Mouse (Mus musculus): ENCODE data around the gene Resp18. TPM values are rescaled to one million over a fixed set of nuclear protein-coding genes. Genes with fewer than 3 reads are reported as not detected.

The Resp18 gene
- polyA plus RNA-seq, 1 experiment from 2014 or later = 12.9 TPM

DNA sequence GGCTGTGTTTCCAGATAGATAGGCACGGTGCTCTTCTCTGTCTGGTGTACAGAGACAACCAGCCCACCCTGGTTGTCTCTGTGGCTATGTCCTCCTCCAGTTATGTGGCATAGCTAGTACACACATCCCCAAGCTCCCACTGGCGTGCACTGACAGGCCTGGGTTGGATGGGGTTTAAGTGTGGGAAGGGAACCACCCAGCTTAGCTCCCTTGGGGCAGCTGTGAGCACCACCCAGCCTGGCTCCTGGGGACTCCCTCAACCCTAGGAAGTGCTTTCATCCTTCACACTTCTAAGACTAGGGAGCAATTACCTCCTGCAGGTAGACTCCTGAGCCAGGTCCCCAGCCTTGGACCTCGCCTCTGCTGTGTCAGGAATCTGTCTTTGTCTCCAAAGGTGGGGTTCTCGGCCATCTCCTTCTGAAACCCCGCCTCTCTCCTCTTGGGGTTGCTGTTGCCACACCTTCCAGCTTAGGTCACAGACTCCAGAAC, 46.5 kb downstream of the Resp18 start, which contains the start of gene A630095N17Rik:
Gene A630095N17Rik (minus strand): TSS at position 439 of the 489 bp plus-strand sequence.
- no peaks in the 10 kb centered on the region for H3K9me3 ChIP-seq (ENCODE audit: control insufficient read depth)
- no peaks in the 10 kb centered on the region for H3K27me3 ChIP-seq (replicated peaks; ENCODE audit: control insufficient read depth, insufficient read depth, low read length)
- WGBS = 62% methylated on average over 5 of the region's 5 CpGs
- no peaks in the 10 kb centered on the region; the same call in 1 of the 2 replicates for H3K4me1 ChIP-seq (replicated peaks; ENCODE audit: control insufficient read depth, insufficient read depth, low read length)
- H3K27ac ChIP-seq (ENCODE audit: low read depth, low read length) = no peak within 1 kb of the TSS
- H3K9ac ChIP-seq (ENCODE audit: low read depth, low read length) = no peak within 1 kb of the TSS
- ATAC-seq = no peak
- H3K36me3 ChIP-seq (ENCODE audit: control insufficient read depth, insufficient read depth) = no peaks in the 10 kb centered on the region
- no peak within 1 kb of the TSS for H3K4me3 ChIP-seq (ENCODE audit: low read depth, low read length)
- TF ChIP-seq CTCF (IDR thresholded peaks at IDR 0.05; ENCODE audit: low read depth) = no peak
- no peak within 1 kb of the TSS for H3K4me2 ChIP-seq (replicated peaks; ENCODE audit: low read depth)

DNA sequence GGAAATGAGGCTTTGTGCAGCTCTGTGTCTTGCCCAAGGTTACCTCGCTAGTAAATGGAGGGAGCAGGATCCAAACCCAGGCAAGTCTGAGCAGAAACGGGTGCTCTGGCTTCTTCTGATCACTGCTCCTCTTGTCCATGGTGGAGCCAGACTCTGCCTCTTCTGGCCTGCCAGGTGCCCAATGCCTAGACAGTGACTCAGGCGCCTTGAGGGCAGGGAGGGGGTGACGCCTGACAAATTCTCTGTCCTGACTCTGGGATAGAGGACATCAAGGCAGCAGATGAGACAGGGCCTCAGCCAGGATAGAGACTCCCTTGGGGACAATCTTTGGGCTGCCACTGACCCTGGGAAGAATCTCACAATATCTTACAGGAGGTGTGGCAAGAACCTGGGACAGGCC, 47.0 kb downstream of the Resp18 start:
- Histone ChIP-seq H3K27ac (ENCODE audit: low read depth, low read length) (no peak overlapping the region), H3K4me2 (replicated peaks; ENCODE audit: low read depth) (no peak overlapping the region), H3K27me3 (replicated peaks; ENCODE audit: control insufficient read depth, insufficient read depth, low read length) (no peaks in the 10 kb centered on the region), H3K4me3 (ENCODE audit: low read depth, low read length) (no peak overlapping the region), H3K9ac (ENCODE audit: low read depth, low read length) (no peak overlapping the region), H3K9me3 (ENCODE audit: control insufficient read depth) (no peaks in the 10 kb centered on the region), H3K36me3 (ENCODE audit: control insufficient read depth, insufficient read depth) (no peaks in the 10 kb centered on the region), H3K4me1 (replicated peaks; ENCODE audit: control insufficient read depth, insufficient read depth, low read length) (no peaks in the 10 kb centered on the region; the same call in 1 of the 2 replicates)
- TF ChIP-seq CTCF (IDR thresholded peaks at IDR 0.05; ENCODE audit: low read depth) = no peak
- WGBS = 73% methylated on average over 4 of the region's 4 CpGs
- ATAC-seq = no peak

DNA sequence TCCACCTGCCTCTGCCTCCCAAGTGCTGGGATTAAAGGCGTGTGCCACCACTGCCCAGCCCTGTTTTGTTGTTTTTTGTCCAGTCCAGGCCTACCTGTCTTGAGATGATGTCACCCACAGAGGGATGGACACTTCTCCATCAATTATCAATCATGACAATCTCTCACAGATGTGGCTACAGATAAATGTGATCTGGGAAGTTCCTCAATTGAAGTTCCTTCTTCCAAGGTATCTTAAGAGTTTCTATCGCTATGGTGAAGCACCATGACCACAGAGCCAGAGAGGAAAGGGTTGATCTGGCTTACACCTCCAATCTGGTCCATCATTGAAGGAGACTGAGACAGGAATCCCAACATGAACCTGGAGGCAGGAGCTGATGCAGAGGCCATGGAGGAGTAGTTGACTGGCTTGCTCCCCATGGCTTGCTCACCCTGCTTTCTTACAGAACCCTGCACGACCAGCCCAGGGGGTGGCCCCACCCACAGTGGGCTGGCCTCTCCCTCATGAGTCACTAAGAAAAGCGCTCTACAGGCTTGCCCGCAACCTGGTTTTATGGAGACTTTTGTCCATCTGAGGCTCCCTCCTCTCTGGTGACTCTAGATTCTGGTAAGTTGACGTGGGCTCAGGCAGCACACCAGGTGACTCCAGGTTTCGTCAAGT, 47.8 kb downstream of the Resp18 start:
- no peaks in the 10 kb centered on the region for H3K36me3 ChIP-seq (ENCODE audit: control insufficient read depth, insufficient read depth)
- WGBS = 63% methylated on average over 7 of the region's 7 CpGs
- no peak overlapping the region for H3K27ac ChIP-seq (ENCODE audit: low read depth, low read length)
- H3K4me2 ChIP-seq (replicated peaks; ENCODE audit: low read depth) = no peak overlapping the region
- ATAC-seq = no peak
- H3K4me1 ChIP-seq (replicated peaks; ENCODE audit: control insufficient read depth, insufficient read depth, low read length) = no peaks in the 10 kb centered on the region; the same call in 1 of the 2 replicates
- TF ChIP-seq CTCF (IDR thresholded peaks at IDR 0.05; ENCODE audit: low read depth) = no peak
- no peak overlapping the region for H3K9ac ChIP-seq (ENCODE audit: low read depth, low read length)
- no peaks in the 10 kb centered on the region for H3K9me3 ChIP-seq (ENCODE audit: control insufficient read depth)
- no peak overlapping the region for H3K4me3 ChIP-seq (ENCODE audit: low read depth, low read length)
- no peaks in the 10 kb centered on the region for H3K27me3 ChIP-seq (replicated peaks; ENCODE audit: control insufficient read depth, insufficient read depth, low read length)

DNA sequence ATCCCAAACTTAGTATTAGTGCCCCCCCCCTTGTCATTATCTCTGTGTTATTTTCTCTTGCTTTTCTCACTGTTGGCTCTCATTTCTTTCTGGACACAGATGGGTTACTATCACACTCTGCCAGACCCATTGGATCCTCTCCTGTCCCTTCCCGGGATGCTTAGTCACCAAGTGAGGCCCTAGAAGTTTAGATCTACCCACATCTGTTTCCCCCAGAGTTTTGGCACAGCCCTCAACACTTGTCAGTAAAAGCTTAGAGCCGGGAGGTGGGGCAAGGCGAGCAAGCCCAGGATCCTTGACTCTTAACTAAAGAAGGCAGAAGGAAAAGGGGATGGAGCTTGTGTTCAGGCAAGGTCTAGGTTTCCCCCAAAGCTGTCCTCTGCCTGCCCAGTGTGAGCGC, 49.1 kb downstream of the Resp18 start:
- 68% methylated on average over 4 of the region's 4 CpGs for WGBS
- no peaks in the 10 kb centered on the region for H3K9me3 ChIP-seq (ENCODE audit: control insufficient read depth)
- ATAC-seq = no peak
- H3K27ac ChIP-seq (ENCODE audit: low read depth, low read length) = no peak overlapping the region
- H3K4me3 ChIP-seq (ENCODE audit: low read depth, low read length) = no peak overlapping the region
- H3K27me3 ChIP-seq (replicated peaks; ENCODE audit: control insufficient read depth, insufficient read depth, low read length) = no peaks in the 10 kb centered on the region
- no peak overlapping the region for H3K9ac ChIP-seq (ENCODE audit: low read depth, low read length)
- no peak for TF ChIP-seq CTCF (IDR thresholded peaks at IDR 0.05; ENCODE audit: low read depth)
- H3K36me3 ChIP-seq (ENCODE audit: control insufficient read depth, insufficient read depth) = no peaks in the 10 kb centered on the region
- H3K4me2 ChIP-seq (replicated peaks; ENCODE audit: low read depth) = no peak overlapping the region
- H3K4me1 ChIP-seq (replicated peaks; ENCODE audit: control insufficient read depth, insufficient read depth, low read length) = no peaks in the 10 kb centered on the region

DNA sequence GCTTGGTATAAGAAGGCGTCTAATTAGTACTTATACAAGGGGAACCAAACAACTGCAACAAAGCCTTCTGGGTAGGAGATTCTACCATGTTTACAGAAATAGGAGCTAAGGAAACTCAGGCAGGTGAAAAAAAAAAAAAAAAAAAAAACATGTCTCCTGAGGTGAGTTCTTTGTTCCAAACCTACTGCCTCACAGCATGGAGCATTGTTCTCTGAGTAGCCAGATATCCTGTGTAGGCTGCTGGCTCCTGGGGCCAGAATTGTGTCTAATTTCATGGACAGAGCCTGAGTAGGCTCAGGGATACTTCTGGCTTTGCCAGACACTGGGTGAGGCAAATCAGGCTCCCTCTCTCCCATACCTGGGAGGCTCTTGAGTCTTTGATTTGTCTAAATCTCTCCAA, 50.6 kb downstream of the Resp18 start:
- H3K4me1 ChIP-seq (replicated peaks; ENCODE audit: control insufficient read depth, insufficient read depth, low read length) = no peaks in the 10 kb centered on the region
- no peak overlapping the region for H3K9ac ChIP-seq (ENCODE audit: low read depth, low read length)
- no peaks in the 10 kb centered on the region for H3K27me3 ChIP-seq (replicated peaks; ENCODE audit: control insufficient read depth, insufficient read depth, low read length)
- no peak overlapping the region for H3K4me3 ChIP-seq (ENCODE audit: low read depth, low read length)
- H3K4me2 ChIP-seq (replicated peaks; ENCODE audit: low read depth) = no peak overlapping the region
- no peaks in the 10 kb centered on the region for H3K36me3 ChIP-seq (ENCODE audit: control insufficient read depth, insufficient read depth)
- H3K9me3 ChIP-seq (ENCODE audit: control insufficient read depth) = no peaks in the 10 kb centered on the region
- H3K27ac ChIP-seq (ENCODE audit: low read depth, low read length) = no peak overlapping the region
- no peak for ATAC-seq
- 84% methylated on average over 1 of the region's 1 CpGs for WGBS
- no peak for TF ChIP-seq CTCF (IDR thresholded peaks at IDR 0.05; ENCODE audit: low read depth)

DNA sequence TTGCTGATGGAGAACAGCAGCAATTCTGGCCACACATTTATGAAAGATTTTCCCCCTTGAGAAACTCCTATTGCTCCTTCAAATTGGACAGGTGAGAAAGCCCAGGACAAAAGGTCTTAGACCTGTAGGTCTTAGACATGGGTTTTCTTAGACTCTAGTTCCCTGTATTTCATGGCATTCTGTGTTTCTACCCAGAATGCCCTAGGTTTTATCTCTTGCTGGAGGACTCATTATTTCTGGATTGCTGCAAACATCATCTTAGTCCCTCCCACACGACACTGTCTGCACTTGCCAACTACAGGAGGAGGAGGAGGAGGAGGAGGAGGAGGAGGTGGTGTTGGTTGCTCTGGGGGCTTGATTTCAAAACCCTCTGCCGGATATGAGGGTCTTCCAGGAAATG, 52.1 kb downstream of the Resp18 start:
- no peaks in the 10 kb centered on the region for H3K36me3 ChIP-seq (ENCODE audit: control insufficient read depth, insufficient read depth)
- H3K4me2 ChIP-seq (replicated peaks; ENCODE audit: low read depth) = no peak overlapping the region
- H3K4me1 ChIP-seq (replicated peaks; ENCODE audit: control insufficient read depth, insufficient read depth, low read length) = no peaks in the 10 kb centered on the region
- no peak overlapping the region for H3K4me3 ChIP-seq (ENCODE audit: low read depth, low read length)
- no peak overlapping the region for H3K9ac ChIP-seq (ENCODE audit: low read depth, low read length)
- WGBS = 62% methylated on average over 2 of the region's 2 CpGs
- no peaks in the 10 kb centered on the region for H3K9me3 ChIP-seq (ENCODE audit: control insufficient read depth)
- H3K27ac ChIP-seq (ENCODE audit: low read depth, low read length) = no peak overlapping the region
- ATAC-seq = no peak
- no peak for TF ChIP-seq CTCF (IDR thresholded peaks at IDR 0.05; ENCODE audit: low read depth)
- H3K27me3 ChIP-seq (replicated peaks; ENCODE audit: control insufficient read depth, insufficient read depth, low read length) = peaks cover 3% of the 10 kb centered on the region; the same call in 1 of the 2 replicates
